Mouse (Mus musculus): ENCODE data around the gene Atp1a4. TPM values are rescaled to one million over a fixed set of nuclear protein-coding genes. Genes with fewer than 3 reads are reported as not detected.

Gene Atp1a4
- 286 TPM for polyA plus RNA-seq (2014; fragmentation: Illumina TruSeq; extraction: RNeasy Lipid Tissue Mini Kit (QIAGEN cat#74804); ENCODE audit: low read depth, low replicate concordance)

DNA sequence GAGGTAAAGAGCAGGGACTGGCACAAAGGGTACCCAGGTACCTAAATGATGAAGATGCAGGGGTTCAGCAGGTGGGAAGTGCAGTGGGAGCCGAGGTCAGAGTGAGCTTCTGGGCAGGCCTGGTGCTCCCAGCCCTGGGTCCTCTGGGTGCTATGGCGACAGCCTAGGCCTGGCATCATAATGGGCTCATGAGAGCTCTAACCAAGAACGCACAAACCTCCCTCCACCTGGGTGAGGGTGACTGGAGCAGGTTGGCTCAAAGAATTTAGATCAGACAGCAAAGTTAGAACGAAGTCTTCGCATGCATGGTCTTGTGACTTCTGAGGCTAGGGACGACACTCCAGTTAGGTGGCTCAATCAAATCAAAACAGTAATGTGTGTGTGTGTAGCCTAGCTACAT, at the start of gene Atp1a4:
Gene Atp1a4, minus strand, starts transcription at position 101 of the 400 bp plus-strand sequence.

DNA sequence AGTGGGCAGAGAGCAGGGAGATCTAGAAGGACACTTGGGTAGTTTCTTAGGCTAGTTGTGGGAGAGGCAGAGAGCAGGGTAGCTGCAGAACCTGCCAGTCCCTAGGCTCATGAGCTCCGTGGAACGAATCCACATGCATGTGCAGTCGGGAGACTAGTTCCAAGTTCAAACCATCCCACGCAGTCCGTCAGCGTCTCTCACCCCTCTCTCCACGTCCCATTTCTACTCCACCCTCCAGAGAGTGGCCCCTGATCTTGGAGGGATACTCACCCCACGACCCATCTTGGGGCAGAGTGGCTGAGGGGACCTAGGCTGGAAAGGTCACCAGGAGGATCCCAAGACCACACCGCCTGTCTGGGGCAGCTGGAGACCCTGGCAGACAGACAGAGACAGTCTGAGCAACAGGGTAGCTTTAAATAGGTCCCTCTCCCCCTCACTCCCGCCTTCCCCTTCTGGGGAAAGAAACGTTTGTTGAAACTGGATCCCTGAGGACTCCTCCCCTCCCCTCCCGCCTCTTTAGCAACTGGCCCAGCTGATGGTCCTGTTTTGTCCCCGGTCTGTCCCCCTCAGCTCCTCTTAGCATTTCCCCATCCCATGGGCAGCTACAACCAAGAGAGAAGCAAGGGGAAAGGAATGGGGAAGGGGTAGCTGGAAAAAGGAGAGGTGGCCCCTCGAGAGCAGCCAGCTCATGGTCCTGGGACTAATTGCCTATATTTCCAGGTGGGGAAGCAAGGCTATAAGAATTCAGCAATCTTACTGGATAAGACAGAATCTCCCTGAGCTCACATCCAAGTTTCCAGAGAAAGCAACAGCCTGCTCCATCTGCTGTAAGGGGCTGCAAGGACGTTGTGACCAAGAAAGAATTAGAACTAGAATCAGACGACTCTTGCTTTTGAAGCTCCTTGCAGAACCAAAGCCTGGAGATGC, 39.7 kb upstream of the Atp1a4 start, which contains the start of gene Atp1a2:
Gene Atp1a2, minus strand, starts transcription at position 454 of the 927 bp plus-strand sequence.

DNA sequence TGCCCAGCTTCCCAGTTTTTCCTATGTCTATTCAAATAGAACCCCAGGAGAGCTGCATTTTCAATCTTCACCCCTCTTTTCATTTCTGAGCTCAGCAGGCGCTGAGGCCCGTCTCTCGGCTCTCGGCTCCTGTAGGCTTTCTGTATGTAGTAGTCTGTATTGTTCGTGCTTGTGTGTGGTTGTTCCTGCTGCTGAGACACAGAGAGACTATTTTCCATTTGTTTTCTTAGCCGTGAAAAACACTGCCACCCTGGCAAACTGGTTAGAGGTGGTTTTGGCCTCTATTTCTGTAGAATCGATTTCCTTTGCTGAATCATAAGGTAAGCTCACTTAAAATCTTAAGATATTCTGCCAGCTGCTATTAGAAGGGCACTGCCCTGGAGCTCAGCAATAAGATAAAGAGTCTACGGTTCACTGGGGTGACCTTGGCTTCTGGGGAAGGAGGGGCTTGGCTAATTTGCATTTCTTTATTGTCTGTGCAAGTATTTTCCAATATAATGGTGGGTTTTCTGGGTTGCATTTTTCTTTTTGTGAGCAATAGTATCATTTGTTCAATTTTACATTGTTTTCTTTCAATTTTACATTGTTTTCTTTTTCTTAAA, 3.4 kb upstream of the Atp1a4 start, which contains the start of gene Igsf8:
Gene Igsf8, plus strand, starts transcription at position 165 of the 602 bp plus-strand sequence.

DNA sequence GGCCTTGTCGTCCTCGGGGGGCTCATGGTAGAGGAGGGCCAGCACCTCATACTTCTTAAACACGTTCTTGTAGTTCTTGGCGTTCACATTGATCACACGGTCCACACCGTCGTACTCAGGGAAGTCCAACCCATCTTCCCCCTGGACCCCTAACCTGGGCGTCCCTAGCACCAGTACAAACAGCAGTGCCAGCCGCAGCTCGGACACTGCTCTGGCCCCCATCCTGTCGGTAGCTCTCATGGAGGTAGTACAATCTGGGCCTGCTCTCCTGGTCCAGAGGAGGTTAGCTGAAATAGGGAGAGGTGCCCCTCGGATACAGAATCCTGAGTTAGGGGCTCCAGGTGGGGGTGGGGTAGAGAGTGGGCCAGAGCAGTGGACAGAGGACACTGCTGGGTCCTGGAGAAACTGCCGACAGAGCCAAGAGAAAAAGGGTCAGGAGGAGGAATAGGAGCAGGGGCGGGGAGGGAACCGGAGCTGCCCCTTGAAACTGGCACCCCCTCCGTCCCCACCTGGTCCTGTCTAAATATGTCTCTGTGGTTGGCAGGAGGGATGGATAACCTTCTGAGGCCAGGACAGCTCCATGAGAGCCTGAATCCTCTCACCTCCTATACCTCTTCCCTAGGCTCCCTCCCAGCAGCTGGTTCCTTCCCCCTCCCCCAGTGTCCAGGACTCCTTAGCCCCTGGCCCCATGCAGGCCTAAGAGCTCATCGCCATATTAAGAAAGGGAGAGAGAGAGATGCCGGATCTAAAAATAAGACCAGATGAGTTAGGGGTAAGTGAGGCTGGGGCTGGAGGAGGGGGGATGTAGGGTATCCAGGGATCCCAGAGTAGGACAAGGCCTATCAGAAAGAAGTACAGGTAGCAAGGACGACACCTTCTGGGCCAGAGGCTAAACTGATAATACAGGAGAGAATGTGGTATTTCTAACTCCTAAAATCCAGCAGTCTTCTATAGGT, 38.5 kb downstream of the Atp1a4 start, which contains the start of gene Casq1:
Gene Casq1, minus strand, starts transcription at position 418 of the 956 bp plus-strand sequence.

DNA sequence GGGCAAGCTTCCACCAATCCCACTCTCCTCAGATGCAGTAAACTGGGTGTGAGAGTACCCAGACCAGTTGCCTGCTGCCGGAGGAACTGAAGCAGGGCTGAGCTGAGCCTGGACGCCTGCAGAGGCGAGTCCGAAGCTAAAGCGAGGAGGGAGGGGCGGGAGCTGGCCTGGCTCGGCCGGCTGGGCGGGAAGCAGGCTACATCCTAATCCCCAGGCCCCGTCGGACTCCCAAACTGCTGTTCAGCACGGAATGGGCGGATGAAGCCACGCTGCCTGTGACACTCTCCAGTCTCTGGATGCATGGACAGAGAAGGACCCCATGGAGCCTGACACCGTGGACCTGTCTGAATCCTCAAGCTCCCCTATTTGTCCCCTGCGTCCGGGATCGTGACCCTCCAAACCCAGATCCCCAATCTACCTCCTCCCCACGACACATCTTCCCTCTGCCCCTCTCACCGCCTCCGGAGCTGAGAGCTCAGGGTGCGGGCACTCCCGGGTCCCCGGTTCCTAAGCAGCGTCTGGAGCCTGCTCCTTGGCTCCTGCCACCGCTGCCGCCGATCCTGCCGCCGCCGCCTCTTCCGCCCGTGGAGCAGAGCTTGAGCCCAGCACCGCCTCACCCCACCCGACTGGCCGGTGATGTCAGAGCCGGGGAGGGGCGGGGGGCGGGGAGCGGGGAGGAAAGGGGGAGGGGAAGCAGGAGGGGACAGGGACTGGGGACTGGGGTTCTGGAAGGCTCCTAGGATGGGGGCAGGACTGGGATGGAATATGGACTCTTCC, 51.9 kb downstream of the Atp1a4 start, which contains the start of gene Pea15a:
Gene Pea15a, minus strand, starts transcription at position 664 of the 777 bp plus-strand sequence.

Other genes starting within 250 kb of the Atp1a4 start
- 0.35 TPM for gene Vangl2, start 230.0 kb downstream of the Atp1a4 start, polyA plus RNA-seq (2014; fragmentation: Illumina TruSeq; extraction: RNeasy Lipid Tissue Mini Kit (QIAGEN cat#74804); ENCODE audit: low read depth, low replicate concordance)
- gene Nhlh1, start 200.8 kb downstream of the Atp1a4 start, polyA plus RNA-seq (2014; fragmentation: Illumina TruSeq; extraction: RNeasy Lipid Tissue Mini Kit (QIAGEN cat#74804); ENCODE audit: low read depth, low replicate concordance): not detected
- gene Copa, start 175.9 kb downstream of the Atp1a4 start, polyA plus RNA-seq (2014; fragmentation: Illumina TruSeq; extraction: RNeasy Lipid Tissue Mini Kit (QIAGEN cat#74804); ENCODE audit: low read depth, low replicate concordance): 78.8 TPM
- gene Ncstn, start 175.6 kb downstream of the Atp1a4 start, polyA plus RNA-seq (2014; fragmentation: Illumina TruSeq; extraction: RNeasy Lipid Tissue Mini Kit (QIAGEN cat#74804); ENCODE audit: low read depth, low replicate concordance): 17.9 TPM
- 19.4 TPM for gene Pex19, start 131.7 kb downstream of the Atp1a4 start, polyA plus RNA-seq (2014; fragmentation: Illumina TruSeq; extraction: RNeasy Lipid Tissue Mini Kit (QIAGEN cat#74804); ENCODE audit: low read depth, low replicate concordance)
- gene Dcaf8, start 110.3 kb downstream of the Atp1a4 start, polyA plus RNA-seq (2014; fragmentation: Illumina TruSeq; extraction: RNeasy Lipid Tissue Mini Kit (QIAGEN cat#74804); ENCODE audit: low read depth, low replicate concordance): 73.1 TPM
- gene Pea15a, start 51.6 kb downstream of the Atp1a4 start, polyA plus RNA-seq (2014; fragmentation: Illumina TruSeq; extraction: RNeasy Lipid Tissue Mini Kit (QIAGEN cat#74804); ENCODE audit: low read depth, low replicate concordance): 19.4 TPM
- gene Casq1, start 38.5 kb downstream of the Atp1a4 start, polyA plus RNA-seq (2014; fragmentation: Illumina TruSeq; extraction: RNeasy Lipid Tissue Mini Kit (QIAGEN cat#74804); ENCODE audit: low read depth, low replicate concordance): 4.4 TPM
- 0.74 TPM for gene Igsf8, start 3.2 kb upstream of the Atp1a4 start, polyA plus RNA-seq (2014; fragmentation: Illumina TruSeq; extraction: RNeasy Lipid Tissue Mini Kit (QIAGEN cat#74804); ENCODE audit: low read depth, low replicate concordance)
- gene Atp1a2, start 39.6 kb upstream of the Atp1a4 start, polyA plus RNA-seq (2014; fragmentation: Illumina TruSeq; extraction: RNeasy Lipid Tissue Mini Kit (QIAGEN cat#74804); ENCODE audit: low read depth, low replicate concordance): 9.5 TPM
- 8.4 TPM for gene Kcnj9, start 70.9 kb upstream of the Atp1a4 start, polyA plus RNA-seq (2014; fragmentation: Illumina TruSeq; extraction: RNeasy Lipid Tissue Mini Kit (QIAGEN cat#74804); ENCODE audit: low read depth, low replicate concordance)
- 0.10 TPM for gene Kcnj10, start 82.8 kb upstream of the Atp1a4 start, polyA plus RNA-seq (2014; fragmentation: Illumina TruSeq; extraction: RNeasy Lipid Tissue Mini Kit (QIAGEN cat#74804); ENCODE audit: low read depth, low replicate concordance)
- gene Pigm, start 118.1 kb upstream of the Atp1a4 start, polyA plus RNA-seq (2014; fragmentation: Illumina TruSeq; extraction: RNeasy Lipid Tissue Mini Kit (QIAGEN cat#74804); ENCODE audit: low read depth, low replicate concordance): 6.7 TPM
- 5.3 TPM for gene Slamf9, start 216.9 kb upstream of the Atp1a4 start, polyA plus RNA-seq (2014; fragmentation: Illumina TruSeq; extraction: RNeasy Lipid Tissue Mini Kit (QIAGEN cat#74804); ENCODE audit: low read depth, low replicate concordance)
- 1.2 TPM for gene Igsf9, start 223.4 kb upstream of the Atp1a4 start, polyA plus RNA-seq (2014; fragmentation: Illumina TruSeq; extraction: RNeasy Lipid Tissue Mini Kit (QIAGEN cat#74804); ENCODE audit: low read depth, low replicate concordance)
- gene Tagln2, start 241.6 kb upstream of the Atp1a4 start, polyA plus RNA-seq (2014; fragmentation: Illumina TruSeq; extraction: RNeasy Lipid Tissue Mini Kit (QIAGEN cat#74804); ENCODE audit: low read depth, low replicate concordance): 1.6 TPM